Mouse (Mus musculus) neural tube, embryonic 13.5 days (tissue): ENCODE results near the gene Asb16. TPM values are rescaled to one million over a fixed set of nuclear protein-coding genes. Genes with fewer than 3 reads are reported as not detected.
A peak's percentile ranks its signal among the peaks of the same experiment; 100 is the strongest.

Source experiments
- ATAC-seq: fragments of 200-750 bp; cut with Nextera tagmentation; 2 replicates; pipeline ENCODE4 v1.8.0; 2017; ENCODE audit warnings: low read depth, mild to moderate bottlenecking, moderate TSS enrichment, moderate library complexity
- H3K27ac ChIP-seq: fragments of 300-500 bp; sonication (generic); replicated peaks from 2 replicates; pipeline ENCODE4 v1.5.1; 2015; ENCODE audit warnings: moderate library complexity, mild to moderate bottlenecking, inconsistent platforms
- H3K27me3 ChIP-seq: fragments of 300-500 bp; sonication (generic); 2 replicates; pipeline ENCODE4 v1.6.1; 2015; ENCODE audit warnings: mild to moderate bottlenecking, inconsistent platforms
- H3K36me3 ChIP-seq: fragments of 300-500 bp; sonication (generic); 2 replicates; pipeline ENCODE4 v1.6.1; 2015; ENCODE audit warnings: mild to moderate bottlenecking, inconsistent platforms
- H3K4me1 ChIP-seq: fragments of 300-500 bp; sonication (generic); replicated peaks from 2 replicates; pipeline ENCODE4 v1.6.1; 2015; ENCODE audit warnings: inconsistent platforms
- H3K4me2 ChIP-seq: fragments of 300-500 bp; sonication (generic); 2 replicates; pipeline ENCODE4 v1.6.1; 2015; ENCODE audit warnings: inconsistent platforms, mild to moderate bottlenecking, moderate library complexity
- H3K4me3 ChIP-seq: fragments of 300-500 bp; sonication (generic); 2 replicates; pipeline ENCODE4 v1.5.1; 2015; ENCODE audit warnings: mild to moderate bottlenecking, inconsistent platforms
- H3K9ac ChIP-seq: fragments of 300-500 bp; sonication (generic); 2 replicates; pipeline ENCODE4 v1.6.1; 2015; ENCODE audit warnings: moderate library complexity, mild to moderate bottlenecking, inconsistent platforms
- H3K9me3 ChIP-seq: fragments of 300-500 bp; sonication (generic); 2 replicates; pipeline ENCODE4 v1.6.1; 2016; ENCODE audit warnings: inconsistent platforms
- WGBS: fragments of 180-500 bp; shearing (Covaris S2); methylation state at CpG from one replicate; pipeline ENCODE4 v1.1.7; 2015; 5-methylcytosine and 5-hydroxymethylcytosine counted together
- polyA plus RNA-seq: library from polyadenylated mRNA; unstranded; fragments of >200 nt; fragmentation: Nextera tagmentation; extraction: Ambion mirVana; gene quantifications from 2 replicates; pipeline ENCODE4 v1.2.1, GENCODE M21; 2015

The Asb16 gene
- not detected in 2 replicates for polyA plus RNA-seq

GRCm38 (mm10) chr11:102268520-102269244 is at the start of gene Asb16:
TSS of gene Asb16 (plus strand) at chr11:102268743.
- H3K4me1 ChIP-seq = 0 out of 2 replicates have a peak, but pooled peaks cover 4% of the 10 kb centered on the region
- no peak for ATAC-seq
- WGBS = 85% methylated on average over 12 of the region's 12 CpGs
- no peaks in the 10 kb centered on the region for H3K27me3 ChIP-seq
- no peak within 1 kb of the TSS for H3K9ac ChIP-seq
- H3K4me3 ChIP-seq = no peak within 1 kb of the TSS
- H3K9me3 ChIP-seq = no peaks in the 10 kb centered on the region
- H3K36me3 ChIP-seq = no peaks in the 10 kb centered on the region
- no peak within 1 kb of the TSS for H3K4me2 ChIP-seq
- no peak within 1 kb of the TSS for H3K27ac ChIP-seq

- Histone ChIP-seq H3K9ac (peak overlapping the region; percentile 59), H3K27me3 (no peaks in the 10 kb centered on the region), H3K4me3 (peak overlapping the region; percentile 18), H3K4me1 (peaks cover 91% of the 10 kb centered on the region), H3K4me2 (peak overlapping the region; percentile 51), H3K27ac (peak overlapping the region; percentile 80), H3K36me3 (peaks cover 43% of the 10 kb centered on the region), H3K9me3 (no peaks in the 10 kb centered on the region)
- ATAC-seq = peak; percentile 75
- under 1% methylated on average over 10 of the region's 10 CpGs for WGBS
Observed at GRCm38 (mm10) chr11:102218783-102219182, 49.8 kb upstream of the Asb16 start.

- Histone ChIP-seq H3K4me2 (peak overlapping the region; percentile 51), H3K4me3 (peak overlapping the region; percentile 18; the same call in 1 of the 2 replicates), H3K9ac (peak overlapping the region; percentile 59), H3K9me3 (no peaks in the 10 kb centered on the region), H3K4me1 (peaks cover 91% of the 10 kb centered on the region), H3K36me3 (peaks cover 43% of the 10 kb centered on the region), H3K27me3 (no peaks in the 10 kb centered on the region), H3K27ac (peak overlapping the region; percentile 80)
- 0 out of 2 replicates have a peak, but pooled peaks have one; percentile 19 for ATAC-seq
- WGBS = 60% methylated on average over 14 of the region's 14 CpGs
Observed at GRCm38 (mm10) chr11:102219247-102219993, 49.1 kb upstream of the Asb16 start.

GRCm38 (mm10) chr11:102219994-102220346 is 48.6 kb upstream of the Asb16 start:
- H3K36me3 ChIP-seq = peaks cover 43% of the 10 kb centered on the region
- WGBS = 72% methylated on average over 4 of the region's 4 CpGs
- no peak overlapping the region for H3K4me3 ChIP-seq
- H3K9me3 ChIP-seq = no peaks in the 10 kb centered on the region
- no peaks in the 10 kb centered on the region for H3K27me3 ChIP-seq
- peak overlapping the region; percentile 80; the same call in 1 of the 2 replicates for H3K27ac ChIP-seq
- 0 out of 2 replicates have a peak overlapping the region, but pooled peaks have one; percentile 8 for H3K9ac ChIP-seq
- no peak for ATAC-seq
- peaks cover 91% of the 10 kb centered on the region for H3K4me1 ChIP-seq
- no peak overlapping the region for H3K4me2 ChIP-seq

- no peak for ATAC-seq
- Histone ChIP-seq H3K9me3 (no peaks in the 10 kb centered on the region), H3K9ac (no peak overlapping the region), H3K27ac (no peak overlapping the region), H3K4me3 (no peak overlapping the region), H3K27me3 (no peaks in the 10 kb centered on the region), H3K36me3 (peaks cover 43% of the 10 kb centered on the region), H3K4me1 (peaks cover 91% of the 10 kb centered on the region), H3K4me2 (no peak overlapping the region)
- WGBS = 68% methylated on average over 6 of the region's 6 CpGs
Observed at GRCm38 (mm10) chr11:102220451-102220850, 48.1 kb upstream of the Asb16 start.

DNA sequence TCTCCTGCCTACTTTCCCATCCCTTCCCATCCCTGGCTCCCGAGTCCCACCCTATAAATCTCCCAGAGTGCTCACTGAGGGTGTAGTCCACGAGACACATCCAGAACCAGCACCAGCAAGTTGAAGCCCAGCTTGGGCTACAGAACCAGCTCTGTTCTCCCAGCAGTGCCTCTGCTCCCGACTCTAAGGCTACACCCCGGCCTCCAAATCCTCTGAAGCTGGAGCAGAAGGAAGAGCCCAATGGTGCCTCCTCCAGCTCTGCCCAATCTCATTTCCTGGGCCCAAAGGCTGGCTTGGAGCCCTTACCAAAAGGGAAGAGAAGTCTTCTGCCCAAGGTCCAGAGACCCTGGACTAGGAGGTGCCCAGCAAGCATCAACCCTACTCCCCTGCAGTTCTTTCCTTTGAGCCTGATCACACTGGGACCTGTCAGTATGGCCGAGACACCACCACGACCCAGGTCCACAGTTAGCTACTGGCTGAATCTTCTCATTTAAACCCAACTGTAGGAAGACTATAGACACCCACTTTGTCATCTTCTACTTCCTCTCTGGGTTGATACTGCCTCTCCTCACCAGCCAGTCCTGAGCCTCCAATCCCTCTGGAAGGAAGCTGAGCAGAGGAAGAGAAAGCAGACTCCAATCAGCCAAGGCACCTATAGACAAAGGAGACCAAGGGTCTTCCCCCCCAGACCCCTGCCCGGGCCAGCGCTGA is 47.1 kb upstream of the Asb16 start:
- Histone ChIP-seq H3K9me3 (no peaks in the 10 kb centered on the region), H3K27me3 (no peaks in the 10 kb centered on the region), H3K4me3 (no peak overlapping the region), H3K36me3 (peaks cover 43% of the 10 kb centered on the region), H3K27ac (no peak overlapping the region), H3K4me1 (peaks cover 91% of the 10 kb centered on the region), H3K9ac (no peak overlapping the region), H3K4me2 (no peak overlapping the region)
- no peak for ATAC-seq
- WGBS = 83% methylated on average over 8 of the region's 8 CpGs

DNA sequence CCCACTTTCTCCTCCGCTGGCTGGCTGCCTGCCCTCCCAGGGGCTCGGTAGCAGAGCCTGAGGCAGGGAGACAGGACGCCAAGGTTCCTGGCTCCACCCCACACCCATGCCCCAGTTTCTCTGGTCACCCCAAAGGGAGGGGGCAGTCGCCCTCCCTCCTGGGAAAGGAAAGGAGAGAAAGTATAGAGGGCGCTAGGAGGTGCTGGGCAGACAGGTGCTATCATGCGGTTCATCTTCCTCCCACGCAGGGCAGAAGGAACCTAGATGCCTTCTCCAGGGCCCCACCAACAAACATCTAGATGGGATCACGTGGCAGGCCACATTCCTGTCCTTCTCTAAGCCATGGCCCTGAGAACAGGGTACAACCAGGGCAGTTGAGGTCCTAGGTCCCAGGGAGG is 46.6 kb upstream of the Asb16 start:
- peaks cover 43% of the 10 kb centered on the region for H3K36me3 ChIP-seq
- H3K4me1 ChIP-seq = peaks cover 91% of the 10 kb centered on the region
- no peaks in the 10 kb centered on the region for H3K9me3 ChIP-seq
- WGBS = 80% methylated on average over 8 of the region's 8 CpGs
- no peaks in the 10 kb centered on the region for H3K27me3 ChIP-seq
- no peak overlapping the region for H3K4me2 ChIP-seq
- no peak for ATAC-seq
- no peak overlapping the region for H3K4me3 ChIP-seq
- H3K27ac ChIP-seq = no peak overlapping the region
- H3K9ac ChIP-seq = no peak overlapping the region

- H3K27ac ChIP-seq = no peak overlapping the region
- no peak overlapping the region for H3K4me2 ChIP-seq
- ATAC-seq = no peak
- H3K36me3 ChIP-seq = peaks cover 35% of the 10 kb centered on the region
- peaks cover 91% of the 10 kb centered on the region for H3K4me1 ChIP-seq
- H3K27me3 ChIP-seq = no peaks in the 10 kb centered on the region
- H3K9ac ChIP-seq = 0 out of 2 replicates have a peak overlapping the region, but pooled peaks have one; percentile 38
- WGBS = 43% methylated on average over 6 of the region's 6 CpGs
- H3K9me3 ChIP-seq = no peaks in the 10 kb centered on the region
- no peak overlapping the region for H3K4me3 ChIP-seq
Observed at GRCm38 (mm10) chr11:102223166-102223565, 45.4 kb upstream of the Asb16 start.

DNA sequence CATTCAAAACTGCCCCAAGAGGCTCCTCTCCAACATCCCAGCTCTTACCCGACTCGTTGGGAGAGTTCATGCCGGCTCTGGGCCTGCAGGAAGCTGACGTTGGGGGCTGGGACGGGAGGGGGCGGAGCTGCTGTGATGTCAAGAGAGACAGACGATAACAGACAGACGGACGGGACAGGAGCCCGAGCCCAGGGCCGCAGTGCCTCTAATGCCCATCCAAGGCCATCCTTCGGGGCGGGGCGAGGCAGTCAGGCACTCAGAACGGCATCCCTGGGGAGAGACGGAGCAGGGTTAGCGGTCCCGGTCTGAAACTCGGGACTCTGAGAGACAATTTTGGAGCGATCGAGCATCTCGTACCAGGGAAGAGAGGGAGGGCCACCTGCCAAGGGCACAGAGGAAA is 43.9 kb upstream of the Asb16 start:
- 3% methylated on average over 22 of the region's 22 CpGs for WGBS
- no peaks in the 10 kb centered on the region for H3K27me3 ChIP-seq
- no peak for ATAC-seq
- peak overlapping the region; percentile 60 for H3K9ac ChIP-seq
- H3K4me3 ChIP-seq = peak overlapping the region; percentile 13
- peaks cover 89% of the 10 kb centered on the region for H3K4me1 ChIP-seq
- H3K4me2 ChIP-seq = peak overlapping the region; percentile 47
- H3K27ac ChIP-seq = no peak overlapping the region
- H3K9me3 ChIP-seq = no peaks in the 10 kb centered on the region
- peaks cover 34% of the 10 kb centered on the region for H3K36me3 ChIP-seq

DNA sequence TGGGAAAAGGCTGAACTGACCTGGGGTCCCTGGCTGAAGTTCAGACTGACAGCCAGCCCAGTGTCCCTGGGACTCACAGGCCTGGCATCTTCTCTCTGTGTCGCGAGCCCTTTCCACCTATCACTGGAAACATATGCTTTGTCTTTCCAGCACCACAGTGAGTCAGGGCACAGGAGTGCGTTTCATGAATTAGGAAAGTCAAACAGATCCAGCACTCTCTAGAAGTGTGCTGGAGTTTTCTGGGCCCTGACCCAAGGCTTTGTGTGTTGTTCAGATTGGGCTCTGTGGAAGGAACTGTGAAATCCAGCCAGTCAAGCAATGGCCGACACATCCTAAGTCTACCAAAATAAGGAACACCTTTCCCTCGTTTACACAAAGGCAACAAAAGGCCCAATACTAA is 43.3 kb upstream of the Asb16 start:
- peak overlapping the region; percentile 13; the same call in 1 of the 2 replicates for H3K4me3 ChIP-seq
- 65% methylated on average over 5 of the region's 5 CpGs for WGBS
- peaks cover 84% of the 10 kb centered on the region for H3K4me1 ChIP-seq
- H3K27ac ChIP-seq = no peak overlapping the region
- no peaks in the 10 kb centered on the region for H3K27me3 ChIP-seq
- no peak for ATAC-seq
- peak overlapping the region; percentile 47 for H3K4me2 ChIP-seq
- peak overlapping the region; percentile 60 for H3K9ac ChIP-seq
- H3K36me3 ChIP-seq = peaks cover 28% of the 10 kb centered on the region
- no peaks in the 10 kb centered on the region for H3K9me3 ChIP-seq

DNA sequence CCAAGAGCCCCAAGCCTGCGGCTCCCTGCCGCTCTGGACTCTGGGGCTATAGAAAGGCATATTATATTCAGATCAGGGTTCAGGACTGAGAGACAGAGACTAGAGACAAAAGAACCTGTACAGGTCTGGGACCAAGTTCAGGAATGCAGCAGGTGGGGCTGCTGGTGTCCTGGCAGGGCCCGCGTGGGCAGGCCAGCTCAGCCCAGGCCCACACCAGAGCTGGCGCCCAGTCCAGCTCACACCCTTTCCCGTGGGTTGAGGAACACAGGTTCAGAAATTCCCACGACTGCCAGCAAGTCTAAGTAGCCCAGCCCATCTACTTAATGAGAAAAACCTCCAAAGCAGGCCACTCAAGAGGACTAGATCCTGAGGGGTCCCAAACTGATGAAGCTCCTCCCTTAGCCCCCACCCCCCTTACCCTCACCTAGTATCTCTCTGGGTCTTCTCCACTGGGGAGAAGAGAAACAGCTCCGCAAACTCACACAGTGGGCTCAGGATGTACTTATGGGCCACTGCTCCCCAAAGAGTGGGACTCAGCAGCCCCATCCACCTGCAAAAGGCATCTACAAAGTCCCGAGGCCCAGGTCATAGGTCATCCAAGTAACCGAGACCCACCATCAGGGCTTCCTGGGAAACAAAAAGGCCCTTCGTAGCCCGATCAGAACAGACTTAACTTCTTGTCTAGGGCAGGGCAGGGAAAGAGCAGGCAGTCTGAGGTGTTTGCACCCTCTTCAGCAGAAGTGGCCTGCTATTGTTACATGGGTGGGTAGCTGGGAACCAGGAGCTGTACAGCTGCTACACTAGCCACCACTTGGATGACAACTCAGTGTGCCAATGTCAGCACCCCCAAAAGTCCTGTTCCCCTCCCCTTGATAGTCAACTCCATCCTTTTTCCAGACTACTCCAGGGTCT is 42.2 kb upstream of the Asb16 start:
- peak overlapping the region; percentile 90 for H3K4me2 ChIP-seq
- H3K36me3 ChIP-seq = peaks cover 17% of the 10 kb centered on the region
- ATAC-seq = no peak
- WGBS = 70% methylated on average over 12 of the region's 12 CpGs
- H3K27ac ChIP-seq = peak overlapping the region; percentile 95; the same call in 1 of the 2 replicates
- H3K4me3 ChIP-seq = peak overlapping the region; percentile 81
- H3K27me3 ChIP-seq = no peaks in the 10 kb centered on the region
- peaks cover 84% of the 10 kb centered on the region for H3K4me1 ChIP-seq
- H3K9me3 ChIP-seq = no peaks in the 10 kb centered on the region
- peak overlapping the region; percentile 97 for H3K9ac ChIP-seq
